Mouse (Mus musculus): ENCODE data around the gene Csf1. TPM values are rescaled to one million over a fixed set of nuclear protein-coding genes. Genes with fewer than 3 reads are reported as not detected.
A peak's percentile ranks its signal among the peaks of the same experiment; 100 is the strongest.

The Csf1 gene
- polyA plus RNA-seq, 1 experiment from 2014 or later = 7.0 TPM

- Histone ChIP-seq H3K4me3 (ENCODE audit: low read depth, low read length) (no peak overlapping the region), H3K9ac (ENCODE audit: low read length) (no peak overlapping the region), H3K4me2 (ENCODE audit: low read length) (no peak overlapping the region), H3K27me3 (replicated peaks; ENCODE audit: control insufficient read depth, insufficient read depth, low read length) (no peaks in the 10 kb centered on the region), H3K27ac (ENCODE audit: low read depth, low read length) (no peak overlapping the region), H3K36me3 (ENCODE audit: control insufficient read depth, insufficient read depth, low read length) (peaks cover 30% of the 10 kb centered on the region; the same call in 1 of the 2 replicates), H3K9me3 (replicated peaks; ENCODE audit: control insufficient read depth, low read length) (no peaks in the 10 kb centered on the region), H3K4me1 (ENCODE audit: control insufficient read depth, insufficient read depth, low read length) (peaks cover 10% of the 10 kb centered on the region; the same call in 1 of the 2 replicates)
- 77% methylated on average over 3 of the region's 3 CpGs for WGBS
- ATAC-seq (no peak), DNase-seq (ENCODE audit: low spot score) (no peak)
Measured at GRCm38 (mm10) chr3:107746026-107746425, 14.2 kb downstream of the Csf1 start.

GRCm38 (mm10) chr3:107743650-107744049, 16.6 kb downstream of the Csf1 start:
- Histone ChIP-seq H3K36me3 (ENCODE audit: control insufficient read depth, insufficient read depth, low read length) (peaks cover 13% of the 10 kb centered on the region; the same call in 1 of the 2 replicates), H3K9me3 (replicated peaks; ENCODE audit: control insufficient read depth, low read length) (no peaks in the 10 kb centered on the region), H3K4me2 (ENCODE audit: low read length) (no peak overlapping the region), H3K27ac (ENCODE audit: low read depth, low read length) (no peak overlapping the region), H3K27me3 (replicated peaks; ENCODE audit: control insufficient read depth, insufficient read depth, low read length) (no peaks in the 10 kb centered on the region), H3K4me3 (ENCODE audit: low read depth, low read length) (no peak overlapping the region), H3K9ac (ENCODE audit: low read length) (no peak overlapping the region), H3K4me1 (ENCODE audit: control insufficient read depth, insufficient read depth, low read length) (peaks cover 19% of the 10 kb centered on the region)
- no peak for DNase-seq (ENCODE audit: low spot score)
- ATAC-seq = no peak
- 89% methylated on average over 1 of the region's 1 CpGs for WGBS

GRCm38 (mm10) chr3:107743107-107743506, 17.2 kb downstream of the Csf1 start:
- no peak overlapping the region for H3K4me3 ChIP-seq (ENCODE audit: low read depth, low read length)
- 47% methylated on average over 3 of the region's 3 CpGs for WGBS
- ATAC-seq = no peak
- no peak overlapping the region for H3K27ac ChIP-seq (ENCODE audit: low read depth, low read length)
- H3K27me3 ChIP-seq (replicated peaks; ENCODE audit: control insufficient read depth, insufficient read depth, low read length) = no peaks in the 10 kb centered on the region
- H3K9me3 ChIP-seq (replicated peaks; ENCODE audit: control insufficient read depth, low read length) = no peaks in the 10 kb centered on the region
- no peak overlapping the region for H3K9ac ChIP-seq (ENCODE audit: low read length)
- no peak overlapping the region for H3K4me2 ChIP-seq (ENCODE audit: low read length)
- peaks cover 13% of the 10 kb centered on the region; the same call in 1 of the 2 replicates for H3K36me3 ChIP-seq (ENCODE audit: control insufficient read depth, insufficient read depth, low read length)
- no peak for DNase-seq (ENCODE audit: low spot score)
- peaks cover 19% of the 10 kb centered on the region for H3K4me1 ChIP-seq (ENCODE audit: control insufficient read depth, insufficient read depth, low read length)

GRCm38 (mm10) chr3:107742071-107742710, 18.1 kb downstream of the Csf1 start:
- Histone ChIP-seq H3K4me1 (ENCODE audit: control insufficient read depth, insufficient read depth, low read length) (peaks cover 19% of the 10 kb centered on the region), H3K9ac (ENCODE audit: low read length) (no peak overlapping the region), H3K4me2 (ENCODE audit: low read length) (no peak overlapping the region), H3K4me3 (ENCODE audit: low read depth, low read length) (no peak overlapping the region), H3K9me3 (replicated peaks; ENCODE audit: control insufficient read depth, low read length) (no peaks in the 10 kb centered on the region), H3K36me3 (ENCODE audit: control insufficient read depth, insufficient read depth, low read length) (peaks cover 13% of the 10 kb centered on the region; the same call in 1 of the 2 replicates), H3K27me3 (replicated peaks; ENCODE audit: control insufficient read depth, insufficient read depth, low read length) (no peaks in the 10 kb centered on the region), H3K27ac (ENCODE audit: low read depth, low read length) (no peak overlapping the region)
- ATAC-seq (no peak), DNase-seq (ENCODE audit: low spot score) (no peak)
- WGBS = 92% methylated on average over 10 of the region's 10 CpGs

- ATAC-seq = no peak
- Histone ChIP-seq H3K36me3 (ENCODE audit: control insufficient read depth, insufficient read depth, low read length) (peaks cover 7% of the 10 kb centered on the region; the same call in 1 of the 2 replicates), H3K9me3 (replicated peaks; ENCODE audit: control insufficient read depth, low read length) (no peaks in the 10 kb centered on the region), H3K27ac (ENCODE audit: low read depth, low read length) (peak overlapping the region; percentile 21; the same call in 1 of the 2 replicates), H3K4me3 (ENCODE audit: low read depth, low read length) (no peak overlapping the region), H3K4me2 (ENCODE audit: low read length) (no peak overlapping the region), H3K4me1 (ENCODE audit: control insufficient read depth, insufficient read depth, low read length) (peaks cover 19% of the 10 kb centered on the region), H3K9ac (ENCODE audit: low read length) (no peak overlapping the region), H3K27me3 (replicated peaks; ENCODE audit: control insufficient read depth, insufficient read depth, low read length) (no peaks in the 10 kb centered on the region)
- DNase-seq (ENCODE audit: low spot score) = no peak
Measured at GRCm38 (mm10) chr3:107741387-107741786, 18.9 kb downstream of the Csf1 start.

GRCm38 (mm10) chr3:107740578-107741207, 19.6 kb downstream of the Csf1 start:
- WGBS = 3% methylated on average over 6 of the region's 6 CpGs
- peak; percentile 92 for ATAC-seq
- H3K4me1 ChIP-seq (ENCODE audit: control insufficient read depth, insufficient read depth, low read length) = peaks cover 19% of the 10 kb centered on the region

GRCm38 (mm10) chr3:107739966-107740365, 20.3 kb downstream of the Csf1 start:
- Histone ChIP-seq H3K27me3 (replicated peaks; ENCODE audit: control insufficient read depth, insufficient read depth, low read length) (no peaks in the 10 kb centered on the region), H3K36me3 (ENCODE audit: control insufficient read depth, insufficient read depth, low read length) (peaks cover 3% of the 10 kb centered on the region; the same call in 1 of the 2 replicates), H3K4me3 (ENCODE audit: low read depth, low read length) (no peak overlapping the region), H3K9ac (ENCODE audit: low read length) (no peak overlapping the region), H3K4me2 (ENCODE audit: low read length) (no peak overlapping the region), H3K27ac (ENCODE audit: low read depth, low read length) (peak overlapping the region; percentile 35; the same call in 1 of the 2 replicates), H3K4me1 (ENCODE audit: control insufficient read depth, insufficient read depth, low read length) (peaks cover 19% of the 10 kb centered on the region), H3K9me3 (replicated peaks; ENCODE audit: control insufficient read depth, low read length) (no peaks in the 10 kb centered on the region)
- DNase-seq (ENCODE audit: low spot score) (no peak), ATAC-seq (0 out of 2 replicates have a peak, but pooled peaks have one; percentile 30)
- WGBS = 73% methylated on average over 2 of the region's 2 CpGs

More at GRCm38 (mm10) chr3:107740578-107741207, 19.6 kb downstream of the Csf1 start:
- peak; percentile 83 for DNase-seq (ENCODE audit: low spot score)
- Histone ChIP-seq H3K27ac (ENCODE audit: low read depth, low read length) (peak overlapping the region; percentile 21; the same call in 1 of the 2 replicates), H3K9me3 (replicated peaks; ENCODE audit: control insufficient read depth, low read length) (no peaks in the 10 kb centered on the region), H3K4me2 (ENCODE audit: low read length) (no peak overlapping the region), H3K36me3 (ENCODE audit: control insufficient read depth, insufficient read depth, low read length) (peaks cover 6% of the 10 kb centered on the region; the same call in 1 of the 2 replicates), H3K27me3 (replicated peaks; ENCODE audit: control insufficient read depth, insufficient read depth, low read length) (no peaks in the 10 kb centered on the region), H3K4me3 (ENCODE audit: low read depth, low read length) (no peak overlapping the region), H3K9ac (ENCODE audit: low read length) (no peak overlapping the region)

GRCm38 (mm10) chr3:107739456-107739855, 20.8 kb downstream of the Csf1 start:
- H3K4me3 ChIP-seq (ENCODE audit: low read depth, low read length) = no peak overlapping the region
- no peaks in the 10 kb centered on the region for H3K9me3 ChIP-seq (replicated peaks; ENCODE audit: control insufficient read depth, low read length)
- WGBS = 87% methylated on average over 3 of the region's 3 CpGs
- H3K27me3 ChIP-seq (replicated peaks; ENCODE audit: control insufficient read depth, insufficient read depth, low read length) = no peaks in the 10 kb centered on the region
- H3K27ac ChIP-seq (ENCODE audit: low read depth, low read length) = peak overlapping the region; percentile 35; the same call in 1 of the 2 replicates
- no peak overlapping the region for H3K4me2 ChIP-seq (ENCODE audit: low read length)
- peaks cover 19% of the 10 kb centered on the region for H3K4me1 ChIP-seq (ENCODE audit: control insufficient read depth, insufficient read depth, low read length)
- DNase-seq (ENCODE audit: low spot score) = no peak
- peaks cover 3% of the 10 kb centered on the region; the same call in 1 of the 2 replicates for H3K36me3 ChIP-seq (ENCODE audit: control insufficient read depth, insufficient read depth, low read length)
- ATAC-seq = no peak
- H3K9ac ChIP-seq (ENCODE audit: low read length) = no peak overlapping the region

- H3K4me3 ChIP-seq (ENCODE audit: low read depth, low read length) = no peak overlapping the region
- H3K4me2 ChIP-seq (ENCODE audit: low read length) = no peak overlapping the region
- H3K9me3 ChIP-seq (replicated peaks; ENCODE audit: control insufficient read depth, low read length) = no peaks in the 10 kb centered on the region
- DNase-seq (ENCODE audit: low spot score) (no peak), ATAC-seq (no peak)
- peaks cover 3% of the 10 kb centered on the region; the same call in 1 of the 2 replicates for H3K36me3 ChIP-seq (ENCODE audit: control insufficient read depth, insufficient read depth, low read length)
- peaks cover 19% of the 10 kb centered on the region for H3K4me1 ChIP-seq (ENCODE audit: control insufficient read depth, insufficient read depth, low read length)
- H3K27me3 ChIP-seq (replicated peaks; ENCODE audit: control insufficient read depth, insufficient read depth, low read length) = no peaks in the 10 kb centered on the region
- no peak overlapping the region for H3K27ac ChIP-seq (ENCODE audit: low read depth, low read length)
- 72% methylated on average over 1 of the region's 1 CpGs for WGBS
- no peak overlapping the region for H3K9ac ChIP-seq (ENCODE audit: low read length)
Measured at GRCm38 (mm10) chr3:107738620-107739019, 21.6 kb downstream of the Csf1 start.
